In genomic region chr15:6579769-6580261, GRCm38 (mm10) we compare ENCODE assay signal across 8 mouse cellular contexts. TPM values are rescaled to one million over a fixed set of nuclear protein-coding genes. Genes with fewer than 3 reads are reported as not detected.
DNase-seq lines count a peak whose midpoint lies in the region; ATAC-seq lines count a peak whose summit lies in the region.
"Had no signal": no experiment of that assay in that cellular context is flagged by ENCODE, and none has a peak within 500 bp of the region (broad histone marks: within the 10 kb centered on the region; RNA-seq: fewer than 3 reads in every experiment).

No protein-coding gene starts in this region.

- no peak overlapping the region for H3K9ac ChIP-seq in intestine, embryonic 14.5 days (ENCODE audit: low read length)
- H3K9ac ChIP-seq in kidney, embryonic 14.5 days (ENCODE audit: low read depth, low read length), result no peak overlapping the region

- no peak for ATAC-seq in intestine, embryonic 14.5 days (replicated peaks; ENCODE audit: low FRiP score, low TSS enrichment, low read depth)
- ATAC-seq in megakaryocyte, adult 5-6 weeks (ENCODE audit: poor library complexity, severe bottlenecking), result peak; percentile 78
- no peak for ATAC-seq in kidney, embryonic 14.5 days (ENCODE audit: low FRiP score, low TSS enrichment)

- 76% methylated on average over 11 of the region's 11 CpGs for WGBS in intestine, embryonic 14.5 days
- WGBS in kidney, embryonic 14.5 days, result 82% methylated on average over 11 of the region's 11 CpGs

- 0 out of 2 replicates have a peak overlapping the region, but pooled peaks have one; percentile 2 for H3K4me3 ChIP-seq in intestine, embryonic 14.5 days (ENCODE audit: low read depth, low read length)
- no peak overlapping the region for H3K4me3 ChIP-seq in kidney, embryonic 14.5 days (ENCODE audit: low read length)

- no peaks in the 10 kb centered on the region for H3K27me3 ChIP-seq in intestine, embryonic 14.5 days (replicated peaks; ENCODE audit: control insufficient read depth, insufficient read depth, low read length)
- no peaks in the 10 kb centered on the region for H3K27me3 ChIP-seq in kidney, embryonic 14.5 days (ENCODE audit: control insufficient read depth, insufficient read depth, low read length)

- no peak overlapping the region for H3K27ac ChIP-seq in intestine, embryonic 14.5 days (ENCODE audit: low read depth)
- H3K27ac ChIP-seq in kidney, embryonic 14.5 days (ENCODE audit: low read depth, low read length), result no peak overlapping the region

- no peaks in the 10 kb centered on the region for H3K36me3 ChIP-seq in intestine, embryonic 14.5 days (ENCODE audit: control insufficient read depth, insufficient read depth, low read length)
- H3K36me3 ChIP-seq in kidney, embryonic 14.5 days (ENCODE audit: control insufficient read depth, insufficient read depth, low read length), result no peaks in the 10 kb centered on the region

- DNase-seq in 3134 (ENCODE audit: extremely low read depth, insufficient read length, low spot score), result peak; percentile 69
- peak; percentile 80 for DNase-seq in CD4-positive helper T cell, adult 2 months (ENCODE audit: low read depth, low spot score)
- no peak for DNase-seq in intestine, embryonic 14.5 days (ENCODE audit: low spot score)
- DNase-seq in yolk sac, embryonic 10.5 days (ENCODE audit: low spot score), result no peak
- DNase-seq in left cerebral cortex, postnatal 14 days (ENCODE audit: low spot score in 2 of 2), result no peak
- DNase-seq: embryo, embryonic 11 days had no signal

- H3K4me1 ChIP-seq in intestine, embryonic 14.5 days (replicated peaks; ENCODE audit: control insufficient read depth, insufficient read depth, low read length), result no peaks in the 10 kb centered on the region
- H3K4me1 ChIP-seq in kidney, embryonic 14.5 days (ENCODE audit: control insufficient read depth, insufficient read depth, low read length), result no peaks in the 10 kb centered on the region

- no peaks in the 10 kb centered on the region for H3K9me3 ChIP-seq in intestine, embryonic 14.5 days (ENCODE audit: control insufficient read depth, low read length)
- no peaks in the 10 kb centered on the region for H3K9me3 ChIP-seq in kidney, embryonic 14.5 days (ENCODE audit: control insufficient read depth, low read length)

- H3K4me2 ChIP-seq in intestine, embryonic 14.5 days (ENCODE audit: low read length), result peak overlapping the region; percentile 33
- H3K4me2 ChIP-seq in kidney, embryonic 14.5 days (replicated peaks; ENCODE audit: low read depth, low read length), result no peak overlapping the region

- intact Hi-C loops in left cerebral cortex, postnatal 14 days (cut with DNase I), result no loop called here

RNA-seq across cellular contexts. Expression of gene Fyb, which starts 57.2 kb away (rescaled TPM):
- 4.8 and 7.1 TPM in 2 replicates for polyA plus RNA-seq in intestine, embryonic 14.5 days (2014; fragmentation: Nextera tagmentation; extraction: Ambion mirVana)
- total RNA-seq in megakaryocyte, adult 5-6 weeks (2015), result 319 and 334 TPM in 2 replicates
- 128 and 161 TPM in 2 replicates for total RNA-seq in megakaryocyte, adult 5-6 weeks (2017)
- polyA plus RNA-seq in kidney, embryonic 14.5 days (2014; fragmentation: Nextera tagmentation; extraction: Ambion mirVana), result 3.2 and 5.2 TPM in 2 replicates
- total RNA-seq in left cerebral cortex, postnatal 14 days (2021), result 10 to 100 TPM; 11.5 to 13.1 TPM

Comparison
In these comparisons a context has a peak if more than half of its experiments do, and no peak if none do; other contexts are left out.
1. DNase-seq: peak in 3134 (single experiment) and CD4-positive helper T cell, adult 2 months (single experiment); none in intestine, embryonic 14.5 days (single experiment), yolk sac, embryonic 10.5 days (single experiment) and left cerebral cortex, postnatal 14 days (0 of 2).
2. RNA of gene Fyb, which starts 57.2 kb away (total RNA-seq): 128 to 334 TPM in megakaryocyte, adult 5-6 weeks; 11.5 to 13.1 TPM in left cerebral cortex, postnatal 14 days; every median in the first group is over 4 times any median in the second.